Mouse (Mus musculus): Measurements from ENCODE around the gene Fbxo31.
"Not testable (repeated sequence)": the region's sequence is repeated elsewhere in the genome, so short reads cannot be mapped to it uniquely, and the experiment has no call there.

DNA sequence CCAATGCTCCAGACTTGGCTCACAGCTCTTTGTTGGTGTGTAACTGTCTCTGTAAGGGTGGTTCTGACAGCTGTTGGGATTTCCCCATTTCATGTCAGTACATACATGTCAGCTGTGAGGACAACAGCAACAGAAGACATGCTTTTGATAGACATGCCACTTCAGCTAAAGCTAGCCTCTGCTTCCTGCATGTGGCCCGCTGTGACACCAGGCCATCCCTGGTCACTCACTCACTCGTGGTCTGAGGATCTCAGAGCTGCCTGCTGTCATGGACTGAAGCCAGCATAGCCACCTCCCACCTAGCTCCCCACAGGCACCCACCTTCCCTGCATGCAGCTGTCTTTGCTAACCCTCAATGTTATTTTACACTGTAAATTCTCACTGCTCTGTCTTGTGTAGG lies 18.9 kb upstream of the Fbxo31 start:
- not testable (repeated sequence) for TF ChIP-seq CTCF (conservative IDR thresholded peaks at IDR 0.05; ENCODE audit: insufficient read depth, insufficient read length, low read depth, low read length); POLR2A (IDR thresholded peaks at IDR 0.05; ENCODE audit: low read depth, low read length)
